Mouse (Mus musculus) bone marrow, adult 2 months (tissue): ENCODE measurements around the gene Sptlc2.

Experiments
- CTCF ChIP-seq: fragments of 200-500 bp; IDR thresholded peaks from 2 replicates; pipeline ENCODE4 v1.5.1; 2011; ENCODE audit warnings: low read length, control low read depth; ENCODE audit not compliant: control insufficient read depth, insufficient read depth
- POLR2A ChIP-seq: fragments of 200-500 bp; IDR thresholded peaks from 2 replicates; pipeline ENCODE4 v1.6.1; 2011; ENCODE audit warnings: low read depth, mild to moderate bottlenecking, control low read depth, low read length, borderline replicate concordance; ENCODE audit not compliant: control insufficient read depth

GRCm38 (mm10) chr12:87391355-87391754, 3.2 kb upstream of the Sptlc2 start:
- no peak for TF ChIP-seq CTCF
- TF ChIP-seq POLR2A: no peak
